Mouse (Mus musculus) heart, adult 8-10 months (tissue): Measurements from ENCODE around the gene Ptges. TPM values are rescaled to one million over a fixed set of nuclear protein-coding genes. Genes with fewer than 3 reads are reported as not detected.

Source experiments
- DNase-seq: peaks from one replicate; pipeline ENCODE4 v3.0.0; 2022; ENCODE audit warnings: low spot score
- total RNA-seq, 4 experiments: library from RNA; stranded (reverse); gene quantifications; 2 replicates each; pipeline ENCODE4 v1.2.4; 2022

The Ptges gene
- total RNA-seq, 4 experiments from 2014 or later: 1.3 to 3.1 (median 1.9) TPM

DNA sequence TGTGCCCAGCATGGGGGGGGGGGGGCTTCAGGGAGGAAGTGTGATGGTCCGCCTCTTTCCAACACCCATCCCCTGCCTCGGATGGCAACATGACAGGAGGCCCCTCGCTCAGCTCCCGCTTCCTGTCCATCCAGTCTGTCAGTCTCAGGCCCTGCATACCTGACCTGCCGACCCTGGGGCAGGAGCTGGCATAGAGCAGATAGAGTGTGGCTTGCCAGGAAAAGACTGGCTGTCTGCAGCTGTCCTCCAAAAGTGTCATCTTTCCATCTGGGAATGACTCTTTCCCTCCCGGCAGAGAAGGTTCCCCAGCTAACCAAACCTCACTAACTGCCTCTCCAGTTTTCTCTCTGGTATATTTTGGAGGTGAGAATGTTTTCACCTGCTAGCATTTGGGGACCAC is 79.1 kb downstream of the Ptges start:
- no peak for DNase-seq

DNA sequence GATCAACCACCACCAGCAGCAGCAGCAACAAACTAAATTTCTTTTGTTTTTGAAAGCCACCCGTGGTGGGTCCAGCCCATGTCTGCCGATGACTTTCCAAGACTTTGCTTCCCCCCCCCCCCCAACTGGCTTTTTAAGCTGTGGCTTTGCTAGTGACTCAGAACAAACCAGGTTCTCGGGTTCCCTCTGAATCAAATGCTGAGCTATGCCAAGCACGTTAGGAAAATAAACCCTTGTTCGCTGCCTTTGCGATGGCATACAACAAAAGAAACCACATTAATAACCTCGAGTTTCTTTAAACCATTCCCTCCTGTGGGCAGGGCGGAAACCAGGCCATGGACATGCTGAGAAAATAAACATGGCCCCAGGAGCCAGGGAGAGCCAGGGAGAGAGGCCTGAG is 81.5 kb downstream of the Ptges start:
- DNase-seq: no peak

GRCm38 (mm10) chr2:30846723-30847122 is 82.9 kb downstream of the Ptges start:
- no peak for DNase-seq

DNA sequence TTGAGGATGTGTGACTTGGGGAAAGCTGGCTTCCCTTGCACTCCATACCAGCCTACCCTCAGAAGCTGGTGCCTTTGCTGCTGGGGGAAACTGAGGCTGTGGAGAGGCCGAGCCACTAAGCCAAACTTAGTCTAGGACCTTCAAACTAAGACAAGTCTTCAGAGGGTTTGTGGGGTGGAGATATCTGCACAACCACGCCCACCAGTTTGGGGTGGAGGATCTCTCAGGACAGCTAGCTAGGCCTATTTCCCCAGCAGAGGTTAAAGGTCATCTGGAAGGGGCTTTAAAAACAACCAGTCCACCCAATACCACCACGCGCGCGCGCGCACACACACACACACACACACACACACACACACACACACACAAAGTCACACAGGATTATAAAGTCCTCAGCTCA is 83.4 kb downstream of the Ptges start:
- no peak for DNase-seq

DNA sequence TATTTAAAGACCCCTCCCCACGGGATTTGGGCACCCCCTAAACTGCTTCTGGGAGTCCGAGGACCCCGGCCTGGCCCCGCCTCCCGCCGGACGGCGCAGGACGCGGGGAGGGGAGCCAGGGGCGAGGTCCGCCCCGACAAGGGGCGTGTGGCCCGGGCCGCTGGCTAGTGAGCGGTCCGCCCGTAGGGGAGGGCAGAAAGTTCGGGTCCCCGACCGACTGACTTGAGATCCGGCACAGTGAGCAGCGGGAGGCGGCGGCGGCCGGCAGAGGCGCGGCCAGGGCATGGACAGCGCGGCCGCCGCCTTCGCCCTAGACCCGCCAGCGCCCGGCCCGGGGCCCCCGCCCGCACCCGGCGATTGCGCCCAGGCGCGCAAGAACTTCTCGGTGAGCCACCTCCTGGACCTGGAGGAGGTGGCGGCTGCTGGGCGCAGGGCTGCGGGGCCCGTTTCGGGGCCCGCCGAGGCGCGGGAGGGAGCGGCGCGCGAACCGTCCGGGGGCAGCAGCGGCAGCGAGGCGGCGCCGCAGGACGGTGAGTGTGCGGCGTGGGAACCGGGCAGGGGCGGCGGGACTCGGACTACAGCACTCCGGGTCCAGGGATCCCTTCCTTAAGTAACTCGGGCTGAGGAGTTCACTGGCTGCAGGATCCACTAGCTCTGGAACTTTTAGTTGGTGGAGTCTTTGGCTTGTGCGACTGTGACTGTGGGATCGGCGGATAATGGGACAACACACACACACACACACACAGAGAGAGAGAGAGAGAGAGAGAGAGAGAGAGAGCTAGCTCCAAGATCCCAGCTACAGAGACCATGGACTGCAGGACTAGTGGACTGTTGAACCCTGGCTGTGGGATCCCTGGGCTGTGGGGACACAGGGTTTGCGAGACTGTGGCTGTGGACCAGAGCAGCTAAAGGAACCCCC is 84.3 kb downstream of the Ptges start:
- no peak for DNase-seq

DNA sequence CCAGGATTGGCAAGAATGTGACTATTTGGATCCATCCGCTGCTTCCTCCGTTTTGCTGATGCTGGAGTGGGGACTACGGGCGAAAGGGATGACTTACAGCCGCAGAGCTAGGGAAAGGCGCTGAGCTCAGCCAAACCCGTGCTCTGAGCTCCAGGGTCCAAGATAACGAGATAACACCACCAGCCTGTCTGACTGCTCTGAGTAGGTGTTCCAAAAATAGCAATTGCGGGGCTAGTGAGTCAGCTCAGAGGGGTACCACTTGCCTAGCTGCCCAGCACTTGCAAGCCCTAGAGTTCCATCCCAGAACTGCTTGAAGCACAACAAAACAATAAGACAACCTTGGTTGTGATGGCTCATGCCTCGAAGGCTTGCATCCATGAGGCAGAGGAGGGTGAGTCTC is 87.0 kb downstream of the Ptges start:
- DNase-seq: no peak

Other genes with a start within 250 kb of the Ptges start
- gene 1700001O22Rik, start 126.2 kb downstream of the Ptges start, total RNA-seq: 1 to 10 TPM in 1 of 4 experiments, under 1 TPM in 3; 0.24 to 1.2 (median 0.55) TPM
- gene Ntmt1, start 122.0 kb downstream of the Ptges start, total RNA-seq: 10 to 100 TPM; 23.8 to 27.7 (median 25.3) TPM
- 10 to 100 TPM in 1 of 4 experiments, 1 to 10 TPM in 3; 8.4 to 11.3 (median 8.7) TPM for gene Asb6, start 99.5 kb downstream of the Ptges start, total RNA-seq
- under 1 TPM; 0.28 to 1.00 (median 0.73) TPM for gene Prrx2, start 94.9 kb downstream of the Ptges start, total RNA-seq
- gene Tor1b, start 23.1 kb upstream of the Ptges start, total RNA-seq: 10 to 100 TPM; 27.8 to 28.4 (median 28.2) TPM
- gene Tor1a, start 38.1 kb upstream of the Ptges start, total RNA-seq: 10 to 100 TPM in 2 of 4 experiments, 1 to 10 TPM in 2; 8.3 to 14.3 (median 9.9) TPM
- gene BC005624, start 52.3 kb upstream of the Ptges start, total RNA-seq: 10 to 100 TPM; 20.1 to 28.3 (median 24.1) TPM
- gene Usp20, start 52.4 kb upstream of the Ptges start, total RNA-seq: 10 to 100 TPM; 53.8 to 62.3 (median 59.7) TPM
- 10 to 100 TPM; 47.2 to 63.1 (median 52.7) TPM for gene Fnbp1, start 212.1 kb upstream of the Ptges start, total RNA-seq
- 10 to 100 TPM; 27.1 to 34.5 (median 29.8) TPM for gene Gpr107, start 222.5 kb upstream of the Ptges start, total RNA-seq